Mouse (Mus musculus): ENCODE data around the gene Exoc3l4. TPM values are rescaled to one million over a fixed set of nuclear protein-coding genes. Genes with fewer than 3 reads are reported as not detected.

The Exoc3l4 gene
- polyA plus RNA-seq (2015; fragmentation: Nextera tagmentation; extraction: Ambion mirVana), result 5.6 and 7.1 TPM in 2 replicates

GRCm38 (mm10) chr12:111416921-111417779 is at the start of gene Exoc3l4:
Gene Exoc3l4, plus strand, starts transcription at chr12:111417017.

GRCm38 (mm10) chr12:111377376-111377973 is 39.3 kb upstream of the Exoc3l4 start, which contains the start of gene Cdc42bpb:
Gene Cdc42bpb, minus strand, starts transcription at chr12:111377718.

DNA sequence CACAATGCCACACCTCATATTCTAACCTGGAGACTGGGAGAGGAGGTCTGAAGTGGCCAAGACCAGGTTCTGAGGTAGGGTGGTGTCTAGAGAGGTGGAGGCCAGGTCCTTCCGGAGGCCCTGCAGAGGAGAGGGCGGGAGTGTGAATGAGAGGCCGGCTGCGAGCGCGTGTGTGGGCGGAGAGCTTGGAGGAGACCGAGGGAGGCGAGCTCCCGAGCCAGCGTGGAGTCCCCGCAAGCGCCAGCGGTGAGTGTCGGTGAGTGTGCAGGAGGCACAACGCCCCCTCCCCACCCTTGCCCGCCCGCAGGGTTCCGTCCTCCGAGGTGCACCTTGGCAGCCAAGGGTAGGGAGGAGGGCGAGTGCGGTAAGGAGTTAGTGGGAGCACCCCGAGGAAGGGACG is 10.2 kb upstream of the Exoc3l4 start, which contains the start of gene Lbhd2:
Gene Lbhd2 (plus strand): TSS at position 188 of the 400 bp plus-strand sequence.

DNA sequence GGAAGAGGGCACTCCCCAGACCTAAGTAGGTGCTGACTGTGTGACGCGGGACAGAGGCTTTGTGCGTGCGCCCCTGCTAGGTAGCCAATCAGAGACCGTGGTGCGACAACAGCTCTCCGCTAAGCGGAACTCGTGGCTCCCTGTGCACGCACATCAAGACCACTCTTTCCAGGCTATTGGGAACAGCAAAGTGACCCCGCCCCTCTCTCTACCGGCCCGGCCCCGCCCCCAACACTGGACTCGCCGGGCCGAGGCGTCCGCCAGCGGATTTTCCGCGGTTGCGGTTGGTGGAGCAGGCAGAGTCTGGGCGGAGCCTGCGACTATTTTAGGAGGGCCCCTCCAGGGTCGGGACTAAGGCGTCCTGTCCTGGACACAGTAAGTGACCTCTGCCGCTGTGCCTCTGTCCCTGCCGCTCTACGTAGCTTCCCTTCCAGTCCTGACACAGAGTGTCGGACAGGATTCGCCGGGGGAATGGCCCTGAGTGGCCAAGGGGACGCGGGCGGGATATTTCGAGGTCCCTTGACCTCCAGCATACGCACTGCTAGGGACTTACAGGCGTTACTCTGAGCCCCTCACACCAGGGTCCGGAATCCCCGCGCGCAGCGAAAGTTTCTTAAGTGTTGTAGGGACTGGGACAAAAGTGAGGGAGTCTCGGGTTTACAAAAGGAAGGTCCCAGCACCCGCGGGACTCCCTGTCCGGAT is 25.6 kb downstream of the Exoc3l4 start, which contains the start of gene Tnfaip2:
Gene Tnfaip2 (plus strand): TSS at position 161 of the 702 bp plus-strand sequence.

Other genes starting within 250 kb of the Exoc3l4 start
- gene 4930595D18Rik, start 232.5 kb upstream of the Exoc3l4 start, polyA plus RNA-seq (2015; fragmentation: Nextera tagmentation; extraction: Ambion mirVana), result not detected in 2 replicates
- 0.63 and 0.72 TPM in 2 replicates for gene Amn, start 145.9 kb upstream of the Exoc3l4 start, polyA plus RNA-seq (2015; fragmentation: Nextera tagmentation; extraction: Ambion mirVana)
- 27.2 and 27.5 TPM in 2 replicates for gene Cdc42bpb, start 39.3 kb upstream of the Exoc3l4 start, polyA plus RNA-seq (2015; fragmentation: Nextera tagmentation; extraction: Ambion mirVana)
- 0.20 and 0.25 TPM in 2 replicates for gene Lbhd2, start 10.2 kb upstream of the Exoc3l4 start, polyA plus RNA-seq (2015; fragmentation: Nextera tagmentation; extraction: Ambion mirVana)
- gene Tnfaip2, start 25.5 kb downstream of the Exoc3l4 start, polyA plus RNA-seq (2015; fragmentation: Nextera tagmentation; extraction: Ambion mirVana), result 26.2 and 29.6 TPM in 2 replicates
- 14.4 and 14.9 TPM in 2 replicates for gene Gm266, start 68.8 kb downstream of the Exoc3l4 start, polyA plus RNA-seq (2015; fragmentation: Nextera tagmentation; extraction: Ambion mirVana)
- 428 and 477 TPM in 2 replicates for gene Eif5, start 121.0 kb downstream of the Exoc3l4 start, polyA plus RNA-seq (2015; fragmentation: Nextera tagmentation; extraction: Ambion mirVana)
- gene Mark3, start 157.5 kb downstream of the Exoc3l4 start, polyA plus RNA-seq (2015; fragmentation: Nextera tagmentation; extraction: Ambion mirVana), result 19.7 and 21.8 TPM in 2 replicates

Measured in urinary bladder, postnatal 0 days (tissue).